Mouse (Mus musculus) liver, embryonic 13.5 days (tissue): ENCODE data around the gene Actr3b. TPM values are rescaled to one million over a fixed set of nuclear protein-coding genes. Genes with fewer than 3 reads are reported as not detected.

Source experiments
- ATAC-seq: fragments of 200-750 bp; cut with Nextera tagmentation; 2 replicates; pipeline ENCODE4 v1.8.0; 2017; ENCODE audit warnings: low read depth, mild to moderate bottlenecking, moderate number of reproducible peaks, moderate library complexity
- DNase-seq: peaks from one replicate; pipeline ENCODE4 v3.0.0; 2022
- H3K27ac ChIP-seq: fragments of 300-500 bp; sonication (generic); 2 replicates; pipeline ENCODE4 v1.5.1; 2015; ENCODE audit warnings: moderate library complexity, mild to moderate bottlenecking, inconsistent platforms
- H3K27me3 ChIP-seq: fragments of 300-500 bp; sonication (generic); 2 replicates; pipeline ENCODE4 v1.6.1; 2015; ENCODE audit warnings: mild to moderate bottlenecking, inconsistent platforms
- H3K36me3 ChIP-seq: fragments of 300-500 bp; sonication (generic); 2 replicates; pipeline ENCODE4 v1.6.1; 2015; ENCODE audit warnings: mild to moderate bottlenecking, inconsistent platforms
- H3K4me1 ChIP-seq: fragments of 300-500 bp; sonication (generic); replicated peaks from 2 replicates; pipeline ENCODE4 v1.6.1; 2015; ENCODE audit warnings: inconsistent platforms
- H3K4me2 ChIP-seq: fragments of 300-500 bp; sonication (generic); 2 replicates; pipeline ENCODE4 v1.6.1; 2015; ENCODE audit warnings: inconsistent platforms, mild to moderate bottlenecking, moderate library complexity
- H3K4me3 ChIP-seq: fragments of 300-500 bp; sonication (generic); replicated peaks from 2 replicates; pipeline ENCODE4 v1.5.1; 2015; ENCODE audit warnings: mild to moderate bottlenecking, inconsistent platforms
- H3K9ac ChIP-seq: fragments of 300-500 bp; sonication (generic); 2 replicates; pipeline ENCODE4 v1.6.1; 2015; ENCODE audit warnings: mild to moderate bottlenecking, inconsistent platforms
- H3K9me3 ChIP-seq: fragments of 300-500 bp; sonication (generic); replicated peaks from 2 replicates; pipeline ENCODE4 v1.6.1; 2016; ENCODE audit warnings: inconsistent platforms
- WGBS: fragments of 180-500 bp; shearing (Covaris S2); methylation state at CpG from one replicate; pipeline ENCODE4 v1.1.7; 2015; ENCODE audit not compliant: insufficient replicate concordance; 5-methylcytosine and 5-hydroxymethylcytosine counted together
- polyA plus RNA-seq: library from polyadenylated mRNA; unstranded; fragments of >200 nt; fragmentation: Nextera tagmentation; extraction: Ambion mirVana; gene quantifications from 2 replicates; pipeline ENCODE4 v1.2.1, GENCODE M21; 2015

Actr3b gene
- polyA plus RNA-seq, 1 experiment from 2014 or later, result 0.90 TPM

GRCm38 (mm10) chr5:25791570-25791969, 31.8 kb downstream of the Actr3b start:
- no peaks in the 10 kb centered on the region for H3K9me3 ChIP-seq
- no peak overlapping the region for H3K4me3 ChIP-seq
- ATAC-seq, result no peak
- no peaks in the 10 kb centered on the region for H3K27me3 ChIP-seq
- H3K9ac ChIP-seq, result no peak overlapping the region
- no peaks in the 10 kb centered on the region for H3K36me3 ChIP-seq
- WGBS, result 66% methylated on average over 6 of the region's 6 CpGs
- H3K4me1 ChIP-seq, result no peaks in the 10 kb centered on the region
- DNase-seq, result no peak
- no peak overlapping the region for H3K4me2 ChIP-seq
- no peak overlapping the region for H3K27ac ChIP-seq

GRCm38 (mm10) chr5:25797776-25798175, 38.0 kb downstream of the Actr3b start:
- Histone ChIP-seq H3K4me3 (no peak overlapping the region), H3K4me1 (no peaks in the 10 kb centered on the region), H3K27me3 (no peaks in the 10 kb centered on the region), H3K9me3 (no peaks in the 10 kb centered on the region), H3K36me3 (no peaks in the 10 kb centered on the region), H3K27ac (no peak overlapping the region), H3K4me2 (no peak overlapping the region), H3K9ac (no peak overlapping the region)
- WGBS, result 66% methylated on average over 11 of the region's 11 CpGs
- no peak for DNase-seq
- ATAC-seq, result no peak

- Histone ChIP-seq H3K9ac (no peak overlapping the region), H3K4me1 (no peaks in the 10 kb centered on the region), H3K4me2 (no peak overlapping the region), H3K27me3 (no peaks in the 10 kb centered on the region), H3K36me3 (no peaks in the 10 kb centered on the region), H3K27ac (no peak overlapping the region), H3K9me3 (no peaks in the 10 kb centered on the region), H3K4me3 (no peak overlapping the region)
- WGBS, result 55% methylated on average over 6 of the region's 6 CpGs
- ATAC-seq (no peak), DNase-seq (no peak)
Observed at GRCm38 (mm10) chr5:25800929-25801328, 41.1 kb downstream of the Actr3b start.

GRCm38 (mm10) chr5:25801744-25802143, 41.9 kb downstream of the Actr3b start:
- Histone ChIP-seq H3K9me3 (no peaks in the 10 kb centered on the region), H3K9ac (no peak overlapping the region), H3K27ac (no peak overlapping the region), H3K4me1 (no peaks in the 10 kb centered on the region), H3K36me3 (no peaks in the 10 kb centered on the region), H3K27me3 (no peaks in the 10 kb centered on the region), H3K4me3 (no peak overlapping the region), H3K4me2 (no peak overlapping the region)
- DNase-seq (no peak), ATAC-seq (no peak)
- 60% methylated on average over 4 of the region's 4 CpGs for WGBS

- ATAC-seq (no peak), DNase-seq (no peak)
- no peaks in the 10 kb centered on the region for H3K4me1 ChIP-seq
- WGBS, result 54% methylated on average over 5 of the region's 5 CpGs
- no peak overlapping the region for H3K9ac ChIP-seq
- H3K4me2 ChIP-seq, result no peak overlapping the region
- no peak overlapping the region for H3K27ac ChIP-seq
- no peaks in the 10 kb centered on the region for H3K27me3 ChIP-seq
- no peaks in the 10 kb centered on the region for H3K36me3 ChIP-seq
- H3K9me3 ChIP-seq, result no peaks in the 10 kb centered on the region
- no peak overlapping the region for H3K4me3 ChIP-seq
Observed at GRCm38 (mm10) chr5:25804569-25804968, 44.8 kb downstream of the Actr3b start.

GRCm38 (mm10) chr5:25812922-25813321, 53.1 kb downstream of the Actr3b start:
- Histone ChIP-seq H3K4me1 (no peaks in the 10 kb centered on the region), H3K27me3 (no peaks in the 10 kb centered on the region), H3K4me3 (no peak overlapping the region), H3K9me3 (no peaks in the 10 kb centered on the region), H3K27ac (no peak overlapping the region), H3K36me3 (no peaks in the 10 kb centered on the region), H3K4me2 (no peak overlapping the region), H3K9ac (no peak overlapping the region)
- no peak for DNase-seq
- 44% methylated on average over 6 of the region's 6 CpGs for WGBS
- no peak for ATAC-seq

GRCm38 (mm10) chr5:25829308-25830094, 69.7 kb downstream of the Actr3b start:
- ATAC-seq, result no peak
- H3K27me3 ChIP-seq, result no peaks in the 10 kb centered on the region
- 70% methylated on average over 16 of the region's 16 CpGs for WGBS

DNA sequence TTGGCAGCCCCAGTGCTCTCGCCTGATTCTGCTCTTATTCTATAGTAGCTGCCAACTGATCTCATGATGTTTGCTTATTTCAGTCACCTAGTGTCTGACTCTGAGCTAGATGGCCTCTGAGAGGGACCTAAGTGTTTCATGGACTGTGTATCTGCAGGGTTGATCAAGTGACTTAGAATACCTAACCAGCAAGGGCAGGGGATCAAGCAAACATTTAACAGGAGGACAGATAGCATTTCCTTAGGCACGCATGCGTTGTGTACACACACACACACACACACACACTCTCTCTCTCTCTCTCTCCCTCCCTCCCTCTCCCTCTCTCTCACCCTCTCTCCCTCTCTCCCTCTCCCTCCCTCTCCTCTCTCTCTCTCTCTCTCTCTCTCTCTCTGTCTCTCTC, 71.0 kb downstream of the Actr3b start:
- ATAC-seq, result no peak
- H3K36me3 ChIP-seq, result no peaks in the 10 kb centered on the region
- no peak overlapping the region for H3K4me2 ChIP-seq
- no peak for DNase-seq
- 64% methylated on average over 3 of the region's 3 CpGs for WGBS
- no peaks in the 10 kb centered on the region for H3K27me3 ChIP-seq
- no peak overlapping the region for H3K27ac ChIP-seq
- H3K9me3 ChIP-seq, result no peaks in the 10 kb centered on the region
- H3K4me1 ChIP-seq, result no peaks in the 10 kb centered on the region
- H3K9ac ChIP-seq, result no peak overlapping the region
- H3K4me3 ChIP-seq, result no peak overlapping the region

More at GRCm38 (mm10) chr5:25829308-25830094, 69.7 kb downstream of the Actr3b start:
- DNase-seq, result no peak
- Histone ChIP-seq H3K4me1 (no peaks in the 10 kb centered on the region), H3K9ac (no peak overlapping the region), H3K9me3 (no peaks in the 10 kb centered on the region), H3K27ac (no peak overlapping the region), H3K4me3 (no peak overlapping the region), H3K4me2 (no peak overlapping the region), H3K36me3 (no peaks in the 10 kb centered on the region)

DNA sequence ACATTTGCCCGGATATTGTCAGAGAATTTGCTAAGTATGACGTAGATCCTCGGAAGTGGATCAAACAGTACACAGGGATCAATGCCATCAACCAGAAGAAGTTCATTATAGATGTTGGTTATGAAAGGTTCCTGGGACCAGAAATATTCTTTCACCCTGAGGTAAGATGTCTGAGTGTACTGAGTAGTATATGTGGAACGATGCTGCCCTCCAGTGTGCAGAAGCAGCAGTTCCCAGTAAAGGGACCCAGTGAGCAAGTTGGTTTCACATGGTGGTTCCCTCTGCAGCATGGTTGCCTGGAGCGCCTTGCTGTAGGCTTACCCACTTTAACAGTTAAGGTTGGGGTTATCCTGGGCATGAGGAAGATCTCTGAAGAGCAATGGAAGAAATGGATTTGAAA, 71.8 kb downstream of the Actr3b start:
- H3K4me2 ChIP-seq, result no peak overlapping the region
- no peak overlapping the region for H3K27ac ChIP-seq
- no peaks in the 10 kb centered on the region for H3K9me3 ChIP-seq
- H3K36me3 ChIP-seq, result no peaks in the 10 kb centered on the region
- no peaks in the 10 kb centered on the region for H3K27me3 ChIP-seq
- no peak overlapping the region for H3K4me3 ChIP-seq
- no peak for DNase-seq
- H3K9ac ChIP-seq, result no peak overlapping the region
- no peaks in the 10 kb centered on the region for H3K4me1 ChIP-seq
- WGBS, result 50% methylated on average over 5 of the region's 5 CpGs
- ATAC-seq, result no peak

GRCm38 (mm10) chr5:25839400-25839799, 79.6 kb downstream of the Actr3b start:
- no peak for DNase-seq

GRCm38 (mm10) chr5:25846558-25846957, 86.8 kb downstream of the Actr3b start:
- Histone ChIP-seq H3K4me2 (no peak overlapping the region), H3K9ac (no peak overlapping the region), H3K4me3 (no peak overlapping the region), H3K27ac (no peak overlapping the region), H3K4me1 (no peaks in the 10 kb centered on the region), H3K9me3 (no peaks in the 10 kb centered on the region), H3K27me3 (no peaks in the 10 kb centered on the region), H3K36me3 (no peaks in the 10 kb centered on the region)
- no peak for DNase-seq
- no peak for ATAC-seq
- 63% methylated on average over 6 of the region's 6 CpGs for WGBS

More at GRCm38 (mm10) chr5:25839400-25839799, 79.6 kb downstream of the Actr3b start:
- Histone ChIP-seq H3K9me3 (no peaks in the 10 kb centered on the region), H3K4me2 (no peak overlapping the region), H3K36me3 (no peaks in the 10 kb centered on the region), H3K4me1 (no peaks in the 10 kb centered on the region), H3K4me3 (no peak overlapping the region), H3K27me3 (no peaks in the 10 kb centered on the region), H3K9ac (no peak overlapping the region), H3K27ac (no peak overlapping the region)
- no peak for ATAC-seq
- WGBS, result 17% methylated on average over 4 of the region's 4 CpGs

- Histone ChIP-seq H3K27me3 (no peaks in the 10 kb centered on the region), H3K4me1 (no peaks in the 10 kb centered on the region), H3K27ac (no peak overlapping the region), H3K9ac (no peak overlapping the region), H3K36me3 (no peaks in the 10 kb centered on the region), H3K4me3 (no peak overlapping the region), H3K9me3 (no peaks in the 10 kb centered on the region), H3K4me2 (no peak overlapping the region)
- WGBS, result 74% methylated on average over 7 of the region's 7 CpGs
- ATAC-seq, result no peak
- no peak for DNase-seq
Observed at GRCm38 (mm10) chr5:25847154-25847553, 87.4 kb downstream of the Actr3b start.
